Mouse (Mus musculus): Measurements from ENCODE around the gene Lim2.

Gene Lim2

DNA sequence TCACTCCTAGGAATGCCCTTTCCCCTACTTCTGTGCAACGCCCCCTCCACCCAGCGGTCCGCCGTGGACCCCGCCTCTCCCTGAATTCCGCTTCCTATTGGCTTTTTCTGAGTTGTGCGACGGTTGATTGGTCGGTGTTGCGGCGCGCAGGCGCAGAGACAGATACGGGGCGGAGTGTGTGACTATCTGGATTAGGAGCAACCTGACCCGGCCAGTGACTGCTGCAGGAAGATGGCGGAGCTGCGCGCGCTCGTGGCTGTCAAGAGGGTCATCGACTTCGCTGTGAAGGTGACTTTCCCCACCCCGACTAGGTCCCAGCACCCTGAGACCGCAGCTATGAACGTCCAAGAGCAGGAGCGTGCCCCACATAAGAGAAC, 16.4 kb downstream of the Lim2 start, which contains the start of the genes Etfb and Gm45233:
TSS of gene Etfb (plus strand) at position 167 of the 377 bp plus-strand sequence.
TSS of gene Gm45233 (plus strand) at position 212 of the 377 bp plus-strand sequence.
- peak; percentile 94 for DNase-seq (ENCODE audit: low spot score)

GRCm38 (mm10) chr7:43447801-43448200, 20.3 kb downstream of the Lim2 start:
- no peak for DNase-seq (ENCODE audit: low spot score)

- DNase-seq (ENCODE audit: low spot score): no peak
These were observed 20.8 kb downstream of the Lim2 start for GRCm38 (mm10) chr7:43448246-43448645.

GRCm38 (mm10) chr7:43449811-43450210, 22.3 kb downstream of the Lim2 start:
- DNase-seq (ENCODE audit: low spot score): no peak

DNA sequence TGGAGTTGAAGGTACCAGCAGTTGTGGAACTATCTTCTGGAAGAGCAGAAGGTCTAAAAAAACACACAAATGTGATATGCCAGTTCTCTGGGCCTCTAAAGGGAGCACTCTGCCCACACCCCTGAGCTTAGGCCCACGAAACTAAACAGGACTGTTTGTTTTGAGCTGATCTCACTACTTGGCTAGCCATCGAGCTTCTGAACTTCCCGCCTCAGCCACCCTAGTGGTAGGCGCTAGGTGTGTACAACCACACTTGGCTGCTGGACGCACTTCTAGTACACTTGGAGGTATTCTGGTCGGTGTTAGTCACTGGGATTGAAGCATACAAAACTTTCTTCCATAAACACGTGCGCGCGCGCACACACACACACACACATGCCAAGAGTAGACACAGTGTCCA, 24.3 kb downstream of the Lim2 start:
- DNase-seq (ENCODE audit: low spot score): no peak

DNA sequence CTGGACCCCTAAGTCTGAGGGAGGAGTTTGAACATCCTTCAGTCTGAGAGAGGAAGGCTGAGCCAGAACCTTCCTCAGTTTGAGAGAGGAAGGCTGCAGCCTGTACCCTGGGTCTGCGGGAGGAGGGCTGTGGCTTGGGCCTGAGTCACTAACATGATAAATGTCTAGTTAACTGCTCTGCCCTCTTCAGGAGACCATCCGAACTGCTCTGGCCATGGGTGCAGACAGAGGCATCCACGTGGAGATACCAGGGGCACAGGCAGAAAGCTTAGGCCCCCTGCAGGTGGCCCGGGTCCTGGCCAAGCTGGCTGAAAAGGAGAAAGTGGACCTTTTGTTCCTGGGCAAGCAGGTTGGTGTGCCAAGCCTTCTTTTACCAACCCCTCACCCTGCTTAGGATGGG, 25.1 kb downstream of the Lim2 start:
- no peak for DNase-seq (ENCODE audit: low spot score)

- DNase-seq (ENCODE audit: low spot score): no peak
These were observed 26.3 kb downstream of the Lim2 start for GRCm38 (mm10) chr7:43453599-43454355.

DNA sequence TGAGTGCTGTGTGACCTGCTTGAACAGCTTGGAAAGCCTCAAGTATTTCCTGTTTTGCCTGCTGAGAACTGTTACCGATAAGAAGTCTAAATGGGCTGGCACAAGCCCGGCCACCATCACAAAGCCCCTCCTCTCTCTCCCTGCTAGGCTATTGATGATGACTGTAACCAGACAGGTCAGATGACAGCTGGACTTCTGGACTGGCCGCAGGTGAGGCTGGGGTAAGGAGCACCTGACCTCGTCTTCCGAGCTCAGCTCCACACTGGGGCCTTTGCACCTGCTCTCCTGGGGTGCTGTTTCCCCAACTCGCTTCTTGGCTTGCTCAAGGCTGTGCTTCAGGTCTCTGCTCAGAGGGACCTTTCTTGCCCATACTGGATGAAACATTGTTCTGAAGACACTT, 26.9 kb downstream of the Lim2 start:
- DNase-seq (ENCODE audit: low spot score): no peak

DNA sequence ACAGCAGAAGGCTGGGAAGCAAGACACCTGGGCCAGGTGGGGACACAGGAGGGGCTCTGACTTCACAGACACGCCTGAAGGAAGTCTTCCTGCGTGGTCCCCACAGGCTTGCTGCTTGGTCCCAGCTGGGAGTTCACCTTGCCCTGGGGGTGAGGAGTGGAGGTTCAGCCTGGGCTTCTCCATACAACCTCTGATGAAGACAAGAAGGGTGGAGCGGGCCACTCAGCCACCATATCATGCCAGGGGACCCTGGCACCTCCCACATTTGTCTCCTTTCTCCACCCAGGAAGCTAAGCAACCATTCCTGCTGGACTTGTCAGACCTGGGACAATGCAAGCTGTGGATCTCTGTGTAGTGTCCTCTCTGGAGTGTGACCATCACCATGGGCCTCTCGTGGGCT, 35.4 kb downstream of the Lim2 start, which contains the start of gene Vsig10l:
TSS of gene Vsig10l (plus strand) at position 301 of the 400 bp plus-strand sequence.
- DNase-seq (ENCODE audit: low spot score): no peak

DNA sequence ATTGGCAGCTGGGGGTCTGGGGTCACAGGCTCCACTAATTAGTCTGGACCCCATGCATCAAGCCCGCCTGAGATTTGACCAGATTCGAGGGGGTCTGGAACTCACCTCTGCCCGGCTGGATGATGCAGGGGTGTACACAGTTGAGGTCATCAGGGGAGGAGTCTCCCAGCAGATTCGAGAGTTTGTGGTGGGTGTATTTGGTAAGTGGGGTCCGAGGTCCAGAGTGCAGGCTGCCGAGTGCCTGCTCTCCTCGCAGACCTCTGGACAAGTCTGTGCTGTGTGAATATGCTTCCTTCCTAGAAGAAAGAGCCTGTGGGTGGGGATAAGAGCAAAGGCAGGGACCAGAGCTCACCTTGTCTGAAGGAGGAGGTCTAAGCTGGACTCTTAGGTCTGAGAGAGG, 36.5 kb downstream of the Lim2 start:
- DNase-seq (ENCODE audit: low spot score): no peak

DNA sequence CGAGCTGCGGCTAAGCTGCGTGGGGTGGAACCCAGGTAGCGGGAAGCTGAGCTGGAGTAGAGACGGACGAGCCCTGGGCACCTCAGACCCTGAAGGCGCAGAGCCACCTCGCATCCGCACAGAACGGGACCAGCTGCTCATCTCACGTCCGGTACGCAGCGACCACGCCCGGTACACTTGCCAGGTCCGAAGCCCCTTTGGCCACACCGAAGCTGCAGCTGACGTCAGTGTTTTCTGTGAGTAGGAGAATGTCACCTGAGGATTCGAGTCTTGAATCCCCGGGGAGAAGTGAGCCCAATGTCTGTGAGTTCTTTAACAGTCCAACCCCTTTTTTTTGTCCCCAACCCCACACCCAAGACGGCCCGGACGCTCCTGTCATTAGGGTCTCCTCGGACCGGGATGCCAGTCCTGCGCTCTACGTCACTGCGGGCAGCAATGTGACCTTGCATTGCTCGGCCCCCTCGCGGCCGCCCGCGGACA, 37.4 kb downstream of the Lim2 start:
- DNase-seq (ENCODE audit: low spot score): no peak

DNA sequence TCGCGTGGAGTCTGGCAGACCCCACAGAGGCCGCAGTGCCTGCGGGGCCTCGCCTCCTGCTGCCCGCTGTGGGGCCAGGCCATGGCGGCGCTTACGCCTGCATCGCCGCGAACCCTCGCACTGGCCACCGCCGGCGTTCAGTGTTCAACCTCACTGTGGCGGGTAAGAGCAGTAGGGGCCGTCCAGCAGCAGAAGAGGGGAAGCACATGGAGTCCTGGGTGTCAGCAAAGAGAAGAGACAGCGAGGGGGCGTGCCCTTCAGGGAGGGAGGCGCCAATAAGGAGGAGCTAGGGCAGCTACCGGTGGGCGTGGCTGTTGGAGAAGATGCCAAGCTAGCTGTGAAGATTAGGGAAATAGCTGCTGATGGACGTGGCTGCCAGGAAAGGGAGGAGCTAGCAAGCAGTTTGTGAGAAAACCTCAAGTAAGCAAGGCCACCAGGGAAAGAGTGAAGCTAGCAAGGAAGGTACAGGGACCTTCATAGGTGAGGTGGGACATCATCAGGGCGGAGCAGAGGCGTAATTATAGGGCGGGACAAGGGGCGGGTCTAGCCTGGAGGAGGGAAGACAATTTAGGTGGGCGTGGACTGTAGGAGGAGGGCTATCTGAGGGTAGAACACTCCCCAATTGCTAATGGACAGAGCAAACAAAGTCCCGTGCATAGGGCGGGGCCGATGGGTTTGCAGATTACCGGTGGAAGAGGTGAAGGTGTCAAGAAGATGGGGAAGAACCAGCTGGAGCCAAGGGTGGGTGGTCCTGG, 38.1 kb downstream of the Lim2 start:
- DNase-seq (ENCODE audit: low spot score): peak; percentile 83

DNA sequence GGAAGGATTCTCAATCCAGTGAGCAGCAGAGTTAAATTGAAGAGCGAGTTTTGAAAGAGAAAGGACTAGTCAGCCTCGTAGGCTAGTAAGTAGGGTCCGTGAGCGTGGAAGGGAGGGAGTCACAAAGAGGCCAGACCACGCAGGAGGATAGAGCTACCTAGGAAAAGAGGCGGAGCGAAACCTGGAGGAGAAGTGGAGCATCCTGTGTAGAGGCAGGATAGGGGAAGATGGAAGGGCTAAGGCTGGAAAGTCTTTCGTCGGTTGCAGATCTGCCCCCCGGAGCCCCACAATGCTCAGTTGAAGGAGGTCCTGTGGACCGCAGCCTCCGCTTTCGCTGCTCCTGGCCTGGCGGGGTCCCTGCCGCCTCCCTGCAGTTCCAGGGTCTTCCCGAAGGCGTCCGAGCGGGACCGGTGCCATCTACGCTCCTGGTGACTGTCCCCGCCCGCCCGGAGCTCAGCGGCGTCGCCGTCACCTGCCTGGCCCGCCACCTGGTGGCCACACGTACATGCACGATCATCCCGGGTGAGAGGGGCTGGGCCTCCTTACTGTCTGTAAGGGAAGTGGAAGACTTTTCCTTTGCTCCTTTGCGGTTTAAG, 38.7 kb downstream of the Lim2 start:
- DNase-seq (ENCODE audit: low spot score): peak; percentile 67

DNA sequence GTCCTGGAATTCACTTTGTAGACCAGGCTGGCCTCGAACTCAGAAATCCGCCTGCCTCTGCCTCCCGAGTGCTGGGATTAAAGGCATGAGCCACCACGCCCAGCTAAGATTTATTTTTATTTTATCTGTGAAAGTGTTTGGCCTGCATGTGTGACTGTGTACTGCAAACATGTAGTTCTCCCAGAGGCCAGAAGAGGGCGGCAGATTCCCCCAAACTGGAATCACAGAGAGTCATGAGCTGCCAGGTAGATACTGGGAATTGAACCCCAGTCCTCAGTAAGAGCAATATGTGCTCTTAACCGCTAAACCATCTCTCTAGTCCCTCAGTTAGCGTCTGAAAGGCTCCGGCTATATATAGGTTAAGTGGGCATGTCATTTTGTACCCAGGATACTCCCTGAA, 42.9 kb downstream of the Lim2 start:
- DNase-seq (ENCODE audit: low spot score): no peak

DNA sequence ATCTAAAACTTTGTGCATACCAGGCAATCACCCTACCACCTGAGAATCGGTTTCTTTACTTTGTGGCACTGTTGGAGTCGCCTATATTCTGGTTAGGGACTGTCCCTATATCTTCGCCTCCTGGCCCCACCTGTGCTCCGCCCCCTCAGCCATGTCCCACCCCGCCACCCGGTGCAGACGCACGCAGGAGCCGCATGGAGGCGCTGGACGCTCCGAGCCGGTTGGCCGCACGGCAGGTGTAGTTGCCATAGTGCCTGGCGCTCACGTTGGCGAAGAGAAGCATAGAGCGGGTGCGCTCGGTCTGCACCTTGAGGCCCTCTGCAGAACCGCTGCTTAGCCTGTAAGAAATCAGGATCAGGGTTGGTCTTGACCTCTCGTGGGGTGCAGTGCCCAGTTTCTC, 48.2 kb downstream of the Lim2 start:
- DNase-seq (ENCODE audit: low spot score): no peak

- DNase-seq (ENCODE audit: low spot score): no peak
These were observed 48.9 kb downstream of the Lim2 start for GRCm38 (mm10) chr7:43476376-43476775.

DNA sequence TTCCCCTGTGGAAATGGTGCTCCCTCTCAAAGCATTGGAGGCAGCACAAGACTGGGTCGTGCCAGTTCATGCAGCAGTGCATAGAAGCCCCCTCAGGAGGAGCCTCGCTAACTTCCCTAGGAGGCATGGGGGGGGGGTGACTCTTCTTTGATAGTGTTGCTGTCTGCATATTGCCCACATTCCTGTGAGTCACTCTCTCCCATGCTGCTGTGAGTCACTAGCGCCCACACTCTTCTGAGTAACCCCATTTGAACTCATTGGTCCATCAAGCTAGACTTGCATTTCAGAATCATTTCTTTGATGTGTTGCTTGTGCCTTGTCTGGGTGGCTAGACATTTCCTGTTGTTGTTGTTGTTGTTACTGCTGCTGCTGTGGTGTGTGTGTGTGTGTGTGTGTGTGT, 53.7 kb downstream of the Lim2 start:
- no peak for DNase-seq (ENCODE audit: low spot score)

- no peak for DNase-seq (ENCODE audit: low spot score)
These were observed 54.7 kb downstream of the Lim2 start for GRCm38 (mm10) chr7:43482090-43482716.

- no peak for DNase-seq (ENCODE audit: low spot score)
These were observed 55.8 kb downstream of the Lim2 start for GRCm38 (mm10) chr7:43483236-43483635.

All from testis, postnatal 14 days (tissue).